Mouse (Mus musculus) embryonic fibroblast, embryonic 13.5 days (primary cell): ENCODE measurements around the gene Tmem210. TPM values are rescaled to one million over a fixed set of nuclear protein-coding genes. Genes with fewer than 3 reads are reported as not detected.
A peak's percentile ranks its signal among the peaks of the same experiment; 100 is the strongest.

Experiments used
- H3K27ac ChIP-seq: 2 replicates; pipeline ENCODE4 v1.5.1; 2012; ENCODE audit warnings: low read length, control low read depth, inconsistent platforms; ENCODE audit not compliant: insufficient read depth
- H3K4me1 ChIP-seq: 2 replicates; pipeline ENCODE4 v1.6.1; 2011; ENCODE audit warnings: low read length; ENCODE audit not compliant: control insufficient read depth, insufficient read depth
- H3K4me3 ChIP-seq: 2 replicates; pipeline ENCODE4 v1.5.1; 2011; ENCODE audit warnings: mild to moderate bottlenecking, control low read depth, low read length; ENCODE audit not compliant: insufficient read depth
- CTCF ChIP-seq: IDR thresholded peaks from 2 replicates; pipeline ENCODE4 v1.5.1; 2011; ENCODE audit warnings: mild to moderate bottlenecking, control low read depth, low read length, moderate library complexity, borderline replicate concordance; ENCODE audit not compliant: insufficient read depth
- POLR2A ChIP-seq: IDR thresholded peaks from 2 replicates; pipeline ENCODE4 v1.6.1; 2011; ENCODE audit warnings: low read depth, mild to moderate bottlenecking, control low read depth, low read length, moderate library complexity
- polyA plus RNA-seq: library from polyadenylated mRNA; stranded (reverse); fragments of >200 nt; gene quantifications from 2 replicates; pipeline ENCODE4 v1.2.4, GENCODE M21; 2011; ENCODE audit warnings: low read depth; ENCODE audit not compliant: missing spikeins, insufficient read length

The Tmem210 gene
- polyA plus RNA-seq, 1 experiment: not detected

DNA sequence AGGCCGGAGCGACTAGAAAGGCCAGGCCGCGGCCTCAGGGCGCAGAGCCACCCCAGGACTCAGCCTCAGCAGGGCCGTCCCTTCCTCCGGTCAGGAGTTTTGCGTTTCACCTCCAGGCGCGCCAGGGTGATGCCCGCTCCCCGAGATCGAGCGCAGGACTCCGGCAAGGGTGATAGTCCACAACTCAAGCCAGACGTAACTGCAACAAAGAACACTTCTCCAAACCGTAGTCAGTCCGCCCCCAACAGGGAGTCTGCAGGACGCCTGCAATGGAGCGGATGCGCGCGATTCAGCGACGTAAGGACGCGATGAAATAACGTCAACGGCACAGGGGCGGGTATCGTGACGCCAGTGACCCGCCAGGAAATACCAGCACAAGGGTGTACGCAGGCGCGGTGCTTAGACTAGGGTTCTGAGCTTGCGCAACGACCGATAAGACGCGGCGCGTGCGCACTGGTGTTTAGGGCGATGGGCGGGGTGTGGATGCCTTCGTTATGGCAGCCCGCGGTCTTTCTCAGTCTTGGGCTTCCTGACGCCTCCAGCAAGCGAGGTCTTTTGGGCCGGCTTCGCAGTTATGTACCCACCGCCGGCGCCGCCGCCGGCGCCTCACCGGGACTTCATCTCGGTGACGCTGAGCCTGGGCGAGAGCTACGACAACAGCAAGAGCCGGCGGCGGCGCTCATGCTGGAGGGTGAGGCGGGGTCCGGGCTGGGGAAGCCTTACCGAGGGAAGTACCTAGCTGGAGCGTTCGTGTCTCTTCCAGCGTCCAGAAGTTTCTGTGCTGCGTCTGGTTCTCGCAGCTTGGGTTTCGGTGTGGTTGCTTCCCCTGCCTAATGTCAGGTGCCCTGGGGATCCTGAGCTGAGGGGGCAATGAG, 44.6 kb downstream of the Tmem210 start, which contains the start of gene Man1b1:
Gene Man1b1, plus strand, starts transcription at position 53 of the 875 bp plus-strand sequence.
- 0 out of 2 replicates have a peak within 1 kb of the TSS, but pooled peaks have one; percentile 12 for H3K27ac ChIP-seq
- peak; percentile 90 for TF ChIP-seq POLR2A
- TF ChIP-seq CTCF: peak; percentile 7; the same call in 1 of the 2 replicates
- 0 out of 2 replicates have a peak, but pooled peaks cover 3% of the 10 kb centered on the region for H3K4me1 ChIP-seq
- peak within 1 kb of the TSS; percentile 82 for H3K4me3 ChIP-seq

DNA sequence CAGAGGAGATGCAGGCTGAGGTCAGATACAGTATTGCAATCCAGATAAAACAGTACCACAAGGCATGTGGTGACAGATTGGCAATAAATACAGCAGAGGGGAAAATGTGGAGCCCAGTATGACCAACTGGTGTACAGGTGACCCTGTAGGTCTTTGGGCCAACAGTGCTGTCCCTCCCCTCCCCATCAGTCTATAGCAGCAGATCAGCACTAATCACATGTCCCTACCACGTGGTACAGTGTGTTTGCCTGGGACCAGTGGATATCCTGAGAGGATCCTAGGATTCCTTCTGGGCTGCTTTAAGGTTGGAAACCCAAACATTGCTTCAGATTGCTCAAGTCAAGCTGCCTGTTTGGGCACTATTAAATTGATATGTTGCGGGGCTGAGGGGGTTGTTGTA, 45.6 kb downstream of the Tmem210 start:
- H3K4me3 ChIP-seq: peak overlapping the region; percentile 82
- H3K4me1 ChIP-seq: 0 out of 2 replicates have a peak, but pooled peaks cover 3% of the 10 kb centered on the region
- no peak overlapping the region for H3K27ac ChIP-seq
- no peak for TF ChIP-seq CTCF
- no peak for TF ChIP-seq POLR2A

DNA sequence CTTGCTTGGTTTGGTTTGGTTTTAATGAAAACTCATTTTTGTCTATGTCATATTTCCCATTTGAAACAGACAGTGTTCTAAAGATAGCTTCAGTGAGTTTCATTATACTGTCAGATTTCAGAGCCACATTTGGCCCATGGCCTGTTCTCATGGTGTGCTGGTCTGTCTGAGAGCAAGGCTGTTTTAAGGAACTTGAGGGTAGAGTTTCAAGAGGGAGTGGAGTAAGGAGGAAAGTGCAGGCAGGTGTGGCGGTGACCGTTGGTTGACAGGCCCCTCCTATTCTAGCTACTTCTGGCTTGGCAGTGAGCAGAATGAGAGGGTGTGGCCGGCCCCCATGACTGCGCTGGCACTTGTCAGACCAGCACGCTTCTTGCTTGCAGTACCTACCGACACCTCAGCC, 50.4 kb downstream of the Tmem210 start:
- H3K27ac ChIP-seq: no peak overlapping the region
- no peaks in the 10 kb centered on the region for H3K4me1 ChIP-seq
- TF ChIP-seq CTCF (no peak), POLR2A (no peak)
- no peak overlapping the region for H3K4me3 ChIP-seq

Other genes with a start within 250 kb of the Tmem210 start
- gene Nsmf, start 233.8 kb upstream of the Tmem210 start, polyA plus RNA-seq: 46.7 and 47.8 TPM in 2 replicates
- gene Entpd8, start 207.8 kb upstream of the Tmem210 start, polyA plus RNA-seq: not detected in 2 replicates
- not detected in 2 replicates for gene Noxa1, start 193.0 kb upstream of the Tmem210 start, polyA plus RNA-seq
- 1.7 and 3.2 TPM in 2 replicates for gene Nrarp, start 107.4 kb upstream of the Tmem210 start, polyA plus RNA-seq
- 17.5 and 21.8 TPM in 2 replicates for gene Tor4a, start 91.3 kb upstream of the Tmem210 start, polyA plus RNA-seq
- gene Nelfb, start 76.7 kb upstream of the Tmem210 start, polyA plus RNA-seq: 38.8 and 42.3 TPM in 2 replicates
- gene Stpg3, start 73.5 kb upstream of the Tmem210 start, polyA plus RNA-seq: not detected in 2 replicates
- gene Fam166a, start 69.4 kb upstream of the Tmem210 start, polyA plus RNA-seq: not detected in 2 replicates
- gene Tubb4b, start 63.4 kb upstream of the Tmem210 start, polyA plus RNA-seq: 209 and 237 TPM in 2 replicates
- gene Slc34a3, start 53.8 kb upstream of the Tmem210 start, polyA plus RNA-seq: not detected in 2 replicates
- gene Rnf224, start 51.4 kb upstream of the Tmem210 start, polyA plus RNA-seq: not detected in 2 replicates
- gene Rnf208, start 45.9 kb upstream of the Tmem210 start, polyA plus RNA-seq: 0.42 TPM in 1 of 2 replicates, not detected in the other
- not detected in 2 replicates for gene Cysrt1, start 45.7 kb upstream of the Tmem210 start, polyA plus RNA-seq
- gene AL732309.1, start 41.3 kb upstream of the Tmem210 start, polyA plus RNA-seq: 2.3 TPM in 1 of 2 replicates, not detected in the other
- 11.6 and 15.3 TPM in 2 replicates for gene Tmem203, start 32.7 kb upstream of the Tmem210 start, polyA plus RNA-seq
- 7.1 and 9.5 TPM in 2 replicates for gene Tprn, start 25.5 kb upstream of the Tmem210 start, polyA plus RNA-seq
- 46.2 and 49.4 TPM in 2 replicates for gene Ssna1, start 15.7 kb upstream of the Tmem210 start, polyA plus RNA-seq
- gene Anapc2, start 15.7 kb upstream of the Tmem210 start, polyA plus RNA-seq: 93.8 and 95.3 TPM in 2 replicates
- gene Lrrc26, start 1.8 kb downstream of the Tmem210 start, polyA plus RNA-seq: not detected in 2 replicates
- gene Grin1, start 31.0 kb downstream of the Tmem210 start, polyA plus RNA-seq: 1.6 and 1.7 TPM in 2 replicates
- gene Man1b1, start 44.2 kb downstream of the Tmem210 start, polyA plus RNA-seq: 41.1 and 70.7 TPM in 2 replicates
- gene Dpp7, start 68.2 kb downstream of the Tmem210 start, polyA plus RNA-seq: 29.9 and 32.9 TPM in 2 replicates
- 40.0 and 42.2 TPM in 2 replicates for gene Uap1l1, start 77.5 kb downstream of the Tmem210 start, polyA plus RNA-seq
- 3.3 and 5.2 TPM in 2 replicates for gene Sapcd2, start 84.2 kb downstream of the Tmem210 start, polyA plus RNA-seq
- 0.33 and 2.2 TPM in 2 replicates for gene Entpd2, start 107.7 kb downstream of the Tmem210 start, polyA plus RNA-seq
- 86.0 and 107 TPM in 2 replicates for gene Npdc1, start 111.2 kb downstream of the Tmem210 start, polyA plus RNA-seq
- not detected in 2 replicates for gene Fut7, start 135.1 kb downstream of the Tmem210 start, polyA plus RNA-seq
- 7.8 and 12.1 TPM in 2 replicates for gene Abca2, start 140.6 kb downstream of the Tmem210 start, polyA plus RNA-seq
- not detected in 2 replicates for gene Clic3, start 168.7 kb downstream of the Tmem210 start, polyA plus RNA-seq
- gene Paxx, start 172.9 kb downstream of the Tmem210 start, polyA plus RNA-seq: 12.9 and 13.6 TPM in 2 replicates
- gene Ptgds, start 181.9 kb downstream of the Tmem210 start, polyA plus RNA-seq: not detected in 2 replicates
- not detected in 2 replicates for gene Lcn12, start 205.8 kb downstream of the Tmem210 start, polyA plus RNA-seq
- gene Fbxw5, start 212.6 kb downstream of the Tmem210 start, polyA plus RNA-seq: 28.0 and 40.7 TPM in 2 replicates
- gene C8g, start 213.6 kb downstream of the Tmem210 start, polyA plus RNA-seq: 0.91 and 1.2 TPM in 2 replicates